Mouse (Mus musculus) left cerebral cortex, postnatal 10 days (tissue): ENCODE measurements around the gene Atg9a. TPM values are rescaled to one million over a fixed set of nuclear protein-coding genes. Genes with fewer than 3 reads are reported as not detected.

Experiments
- DNase-seq, 2 experiments: peaks; one replicate each; pipeline ENCODE4 v3.0.0; 2021 to 2022; ENCODE audit warnings: low spot score in 2 of 2, mixed read lengths in 1 of 2; ENCODE audit errors: extremely low spot score in 1 of 2
- intact Hi-C: fragments of 180-260 bp; cut with DNase I; formaldehyde crosslinking; loops from one replicate; pipeline ENCODE4 v1.15.1; 2025
- microRNA-seq: library from miRNA; unstranded; fragments of <30 nt; microRNA quantifications from one replicate; pipeline ENCODE4 v1.2.0, GENCODE M21; 2022
- total RNA-seq, 2 experiments: library from RNA; stranded (reverse); gene quantifications; 2 replicates each; pipeline ENCODE4 v1.2.3; 2021

Gene Atg9a
- total RNA-seq, 2 experiments from 2014 or later, result 111 to 119 TPM

- intact Hi-C loops, result no loop called here
- no peak for DNase-seq
Observed at GRCm38 (mm10) chr1:75136730-75137129, 55.3 kb downstream of the Atg9a start.

GRCm38 (mm10) chr1:75136293-75136692, 55.7 kb downstream of the Atg9a start:
- no peak for DNase-seq

GRCm38 (mm10) chr1:75133421-75134207, 58.4 kb downstream of the Atg9a start, which contains the start of gene Slc23a3:
Gene Slc23a3 (minus strand): TSS chr1:75133890.
- DNase-seq, result no peak
- intact Hi-C loops, result no loop called here

More at GRCm38 (mm10) chr1:75136293-75136692, 55.7 kb downstream of the Atg9a start:
- intact Hi-C loops, result no loop called here

Small RNA genes lying within 50 kb of the gene (microRNA-seq; reads per million reads assigned to microRNA genes)
- not detected for gene Gm27943

Other genes starting within 250 kb of the Atg9a start
- gene Ihh, start 240.5 kb downstream of the Atg9a start, total RNA-seq, result under 1 TPM; 0.45 to 0.47 TPM
- 1 to 10 TPM; 1.9 to 2.7 TPM for gene Nhej1, start 67.0 kb downstream of the Atg9a start, total RNA-seq
- under 1 TPM in 1 of 2 experiments, not detected in 1; 0.21 TPM for gene Slc23a3, start 58.3 kb downstream of the Atg9a start, total RNA-seq
- 10 to 100 TPM; 31.7 to 33.4 TPM for gene Cnppd1, start 49.5 kb downstream of the Atg9a start, total RNA-seq
- 100 to 1,000 TPM; 151 to 153 TPM for gene Retreg2, start 49.4 kb downstream of the Atg9a start, total RNA-seq
- gene Zfand2b, start 23.6 kb downstream of the Atg9a start, total RNA-seq, result 10 to 100 TPM; 20.2 to 21.3 TPM
- gene Abcb6, start 11.8 kb downstream of the Atg9a start, total RNA-seq, result 10 to 100 TPM; 45.6 to 47.0 TPM
- 10 to 100 TPM; 18.2 to 19.3 TPM for gene Ankzf1, start within 50 bp of the Atg9a start, total RNA-seq
- gene Glb1l, start 18.6 kb upstream of the Atg9a start, total RNA-seq, result 10 to 100 TPM; 18.3 to 22.1 TPM
- 10 to 100 TPM; 94.4 to 95.0 TPM for gene Stk16, start 18.6 kb upstream of the Atg9a start, total RNA-seq
- 100 to 1,000 TPM; 456 to 464 TPM for gene Tuba4a, start 27.7 kb upstream of the Atg9a start, total RNA-seq
- gene A630095N17Rik, start 39.9 kb upstream of the Atg9a start, total RNA-seq, result not detected
- 10 to 100 TPM; 64.1 to 69.0 TPM for gene Dnajb2, start 44.2 kb upstream of the Atg9a start, total RNA-seq
- gene Ptprn, start 72.3 kb upstream of the Atg9a start, total RNA-seq, result 100 to 1,000 TPM; 257 to 262 TPM
- gene Resp18, start 86.2 kb upstream of the Atg9a start, total RNA-seq, result 10 to 100 TPM; 72.5 to 81.7 TPM
- 10 to 100 TPM; 60.6 to 67.1 TPM for gene Dnpep, start 125.8 kb upstream of the Atg9a start, total RNA-seq
- 1 to 10 TPM; 1.5 TPM for gene Des, start 168.1 kb upstream of the Atg9a start, total RNA-seq
- 100 to 1,000 TPM; 182 to 186 TPM for gene Speg, start 183.1 kb upstream of the Atg9a start, total RNA-seq
- gene Gmppa, start 243.7 kb upstream of the Atg9a start, total RNA-seq, result 10 to 100 TPM; 51.9 to 53.7 TPM